Mouse (Mus musculus): ENCODE data around the gene Ryk.

- TF ChIP-seq MYOG (IDR thresholded peaks at IDR 0.05; ENCODE audit: control insufficient read depth in 1 of 3, insufficient read depth in 1 of 3, insufficient read length in 2 of 3, low read depth in 2 of 3) (no peak), POLR2A (IDR thresholded peaks at IDR 0.05; ENCODE audit: insufficient read length, low read depth) (no peak)
Measured at GRCm38 (mm10) chr9:102864931-102865330, 30.2 kb downstream of the Ryk start.
